Comparison of ENCODE assay signal across 23 mouse cellular contexts in the genomic region with DNA sequence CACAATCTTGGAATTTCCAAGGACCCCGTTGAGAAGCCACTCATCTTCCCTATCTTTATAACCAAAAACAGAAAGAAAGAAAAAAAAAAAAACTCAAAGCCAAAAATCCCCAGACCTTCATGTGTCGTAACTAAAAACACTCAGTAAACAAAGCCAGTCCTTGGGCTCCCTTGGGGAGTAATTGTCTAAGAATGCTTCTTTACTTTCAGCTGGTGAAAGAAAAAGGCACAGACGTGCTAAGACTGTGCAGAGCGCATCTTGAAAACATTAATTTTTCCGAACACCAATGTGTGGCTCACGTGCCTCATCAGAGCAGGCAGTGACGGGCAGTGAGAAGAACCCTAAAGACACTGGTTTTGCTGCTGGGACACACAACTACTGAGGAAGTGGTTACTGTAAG. TPM values are rescaled to one million over a fixed set of nuclear protein-coding genes. Genes with fewer than 3 reads are reported as not detected.
A peak's percentile ranks its signal among the peaks of the same experiment; 100 is the strongest.
DNase-seq lines count a peak whose midpoint lies in the region; ATAC-seq lines count a peak whose summit lies in the region.
"Had no signal": no experiment of that assay in that cellular context is flagged by ENCODE, and none has a peak within 500 bp of the region (broad histone marks: within the 10 kb centered on the region; RNA-seq: fewer than 3 reads in every experiment).

No protein-coding gene starts in this region.

- H3K9ac ChIP-seq in embryonic facial prominence, embryonic 11.5 days (replicated peaks; ENCODE audit: low read length): no peak overlapping the region
- no peak overlapping the region for H3K9ac ChIP-seq in embryonic facial prominence, embryonic 15.5 days
- H3K9ac ChIP-seq: hindbrain, embryonic 14.5 days; liver, embryonic 12.5 days; midbrain, embryonic 13.5 days had no signal

- no peaks in the 10 kb centered on the region for H3K27me3 ChIP-seq in embryonic facial prominence, embryonic 11.5 days (ENCODE audit: control insufficient read depth, insufficient read depth, low read length)
- no peaks in the 10 kb centered on the region for H3K27me3 ChIP-seq in embryonic facial prominence, embryonic 10.5 days (replicated peaks; ENCODE audit: low read depth, poor library complexity, severe bottlenecking)
- H3K27me3 ChIP-seq in embryonic facial prominence, embryonic 15.5 days: no peaks in the 10 kb centered on the region
- H3K27me3 ChIP-seq: liver, embryonic 12.5 days; midbrain, embryonic 13.5 days had no signal

- H3K4me2 ChIP-seq in embryonic facial prominence, embryonic 11.5 days (ENCODE audit: low read depth, low read length): no peak overlapping the region
- H3K4me2 ChIP-seq in embryonic facial prominence, embryonic 15.5 days (replicated peaks): no peak overlapping the region
- H3K4me2 ChIP-seq: hindbrain, embryonic 14.5 days; liver, embryonic 12.5 days; midbrain, embryonic 13.5 days had no signal

- 41% methylated on average over 7 of the region's 7 CpGs for WGBS in embryonic facial prominence, embryonic 11.5 days
- WGBS in embryonic facial prominence, embryonic 10.5 days: 60% methylated on average over 7 of the region's 7 CpGs
- WGBS in embryonic facial prominence, embryonic 15.5 days: 38% methylated on average over 7 of the region's 7 CpGs

- peaks cover 2% of the 10 kb centered on the region; the same call in 1 of the 2 replicates for H3K4me1 ChIP-seq in embryonic facial prominence, embryonic 11.5 days (ENCODE audit: control insufficient read depth, insufficient read depth, low read length)
- peaks cover 43% of the 10 kb centered on the region for H3K4me1 ChIP-seq in embryonic facial prominence, embryonic 10.5 days
- peaks cover 21% of the 10 kb centered on the region for H3K4me1 ChIP-seq in embryonic facial prominence, embryonic 15.5 days
- H3K4me1 ChIP-seq: liver, embryonic 12.5 days had no signal

- no peaks in the 10 kb centered on the region for H3K9me3 ChIP-seq in embryonic facial prominence, embryonic 11.5 days (replicated peaks; ENCODE audit: control insufficient read depth, low read length)
- H3K9me3 ChIP-seq in embryonic facial prominence, embryonic 10.5 days: no peaks in the 10 kb centered on the region
- H3K9me3 ChIP-seq in embryonic facial prominence, embryonic 15.5 days (replicated peaks): no peaks in the 10 kb centered on the region
- H3K9me3 ChIP-seq: liver, embryonic 12.5 days; midbrain, embryonic 13.5 days had no signal

- no peak overlapping the region for H3K4me3 ChIP-seq in embryonic facial prominence, embryonic 11.5 days (ENCODE audit: low read depth, low read length)
- no peak overlapping the region for H3K4me3 ChIP-seq in embryonic facial prominence, embryonic 10.5 days
- H3K4me3 ChIP-seq in embryonic facial prominence, embryonic 15.5 days (replicated peaks): no peak overlapping the region
- H3K4me3 ChIP-seq: liver, embryonic 12.5 days; midbrain, embryonic 13.5 days had no signal

- no peak overlapping the region for H3K27ac ChIP-seq in embryonic facial prominence, embryonic 11.5 days (replicated peaks; ENCODE audit: low read depth, low read length)
- no peak overlapping the region for H3K27ac ChIP-seq in embryonic facial prominence, embryonic 10.5 days (replicated peaks)
- H3K27ac ChIP-seq in embryonic facial prominence, embryonic 15.5 days (replicated peaks): no peak overlapping the region; the same call in 1 of the 2 replicates
- H3K27ac ChIP-seq: hindbrain, embryonic 14.5 days; liver, embryonic 12.5 days had no signal

- no peaks in the 10 kb centered on the region for H3K36me3 ChIP-seq in embryonic facial prominence, embryonic 11.5 days (replicated peaks; ENCODE audit: control insufficient read depth, insufficient read depth, low read depth, low read length)
- no peaks in the 10 kb centered on the region for H3K36me3 ChIP-seq in embryonic facial prominence, embryonic 10.5 days (replicated peaks)
- H3K36me3 ChIP-seq in embryonic facial prominence, embryonic 15.5 days: no peaks in the 10 kb centered on the region
- H3K36me3 ChIP-seq: liver, embryonic 12.5 days; midbrain, embryonic 13.5 days had no signal

- no peak for ATAC-seq in embryonic facial prominence, embryonic 11.5 days (replicated peaks; ENCODE audit: insufficient number of reproducible peaks, low FRiP score, low TSS enrichment, low read depth)
- peak; percentile 63; the same call in 1 of the 2 replicates for ATAC-seq in embryonic facial prominence, embryonic 15.5 days (ENCODE audit: insufficient number of reproducible peaks, low FRiP score, low TSS enrichment, low read depth)
- ATAC-seq: inflammation-experienced regulatory T-cells, adult 6 months; liver, embryonic 12.5 days; midbrain, embryonic 13.5 days had no signal

- intact Hi-C loops in heart, postnatal 10 days (cut with DNase I): no loop called here
- intact Hi-C loops in heart, postnatal 36 days (cut with DNase I): no loop called here

- peak; percentile 26 for DNase-seq in embryonic facial prominence, embryonic 11.5 days (ENCODE audit: low spot score)
- DNase-seq in embryonic facial prominence, embryonic 10.5 days (ENCODE audit: low spot score): no peak
- peak; percentile 16 to 20 for DNase-seq in heart, postnatal 10 days
- no peak for DNase-seq in heart, postnatal 36 days
- DNase-seq in 3T3-L1 (ENCODE audit: low read depth, low spot score): peak; percentile 54
- no peak for DNase-seq in cerebellum, postnatal 25 days
- DNase-seq in adrenal gland, adult 8-10 months: no peak
- DNase-seq: adrenal gland, adult 2 months; cerebellum, adult 18-20 months; embryo, embryonic 11 days; gastrocnemius, postnatal 10 days; heart, postnatal 4 days; kidney, adult 18-20 months; kidney, postnatal 4 days; lung, adult 18-20 months; lung, postnatal 14 days; spleen, adult 18-20 months; thymus, postnatal 14 days had no signal

RNA-seq across cellular contexts. Expression of a gene that starts 47.0 kb away (rescaled TPM):
- 12.0 and 13.4 TPM in 2 replicates for polyA plus RNA-seq in embryonic facial prominence, embryonic 11.5 days (2014; fragmentation: Nextera tagmentation; extraction: Ambion mirVana)
- 12.9 and 14.8 TPM in 2 replicates for polyA plus RNA-seq in embryonic facial prominence, embryonic 10.5 days (2016; fragmentation: Nextera tagmentation; extraction: Ambion mirVana)
- total RNA-seq in heart, postnatal 10 days (2021): 10 to 100 TPM; 30.7 to 35.7 TPM
- total RNA-seq in heart, postnatal 36 days (2021): 10 to 100 TPM; 30.2 to 32.1 TPM
- polyA plus RNA-seq in embryonic facial prominence, embryonic 15.5 days (2015; fragmentation: Nextera tagmentation; extraction: Ambion mirVana): 12.7 and 14.3 TPM in 2 replicates
- 10 to 100 TPM; 11.2 to 18.8 (median 13.0) TPM for total RNA-seq in adrenal gland, adult 8-10 months (2022)

Comparison
In these comparisons a context has a peak if more than half of its experiments do, and no peak if none do; other contexts are left out.
1. DNase-seq: peak in embryonic facial prominence, embryonic 11.5 days (single experiment), heart, postnatal 10 days (2 of 2) and 3T3-L1 (single experiment); none in embryonic facial prominence, embryonic 10.5 days (single experiment), heart, postnatal 36 days (0 of 2), cerebellum, postnatal 25 days (0 of 2) and adrenal gland, adult 8-10 months (single experiment).